Mouse (Mus musculus) left cerebral cortex, postnatal 4 days (tissue): Measurements from ENCODE around the gene Nudcd3. TPM values are rescaled to one million over a fixed set of nuclear protein-coding genes. Genes with fewer than 3 reads are reported as not detected.

Source experiments
- DNase-seq: peaks from one replicate; pipeline ENCODE4 v3.0.0-alpha.2; 2022
- intact Hi-C: fragments of 180-260 bp; cut with DNase I; formaldehyde crosslinking; loops from one replicate; pipeline ENCODE4 v1.15.1; 2025
- total RNA-seq, 2 experiments: library from RNA; stranded (reverse); gene quantifications; 2 replicates each; pipeline ENCODE4 v1.2.3; 2021

Nudcd3 gene
- total RNA-seq, 2 experiments from 2014 or later = 109 to 117 TPM

GRCm38 (mm10) chr11:6179194-6179593, 21.0 kb downstream of the Nudcd3 start:
- no peak for DNase-seq
- intact Hi-C loops = no loop called here

GRCm38 (mm10) chr11:6178673-6179166, 21.5 kb downstream of the Nudcd3 start:
- no peak for DNase-seq
- intact Hi-C loops = no loop called here

GRCm38 (mm10) chr11:6177781-6178420, 22.3 kb downstream of the Nudcd3 start:
- intact Hi-C loops = no loop called here

GRCm38 (mm10) chr11:6175506-6175905, 24.7 kb downstream of the Nudcd3 start:
- no peak for DNase-seq
- intact Hi-C loops = no loop called here

More at GRCm38 (mm10) chr11:6177781-6178420, 22.3 kb downstream of the Nudcd3 start:
- peak; percentile 40 for DNase-seq

GRCm38 (mm10) chr11:6174719-6175118, 25.5 kb downstream of the Nudcd3 start:
- intact Hi-C loops = no loop called here
- no peak for DNase-seq

GRCm38 (mm10) chr11:6169041-6169663, 31.1 kb downstream of the Nudcd3 start:
- DNase-seq = no peak
- intact Hi-C loops = no loop called here

GRCm38 (mm10) chr11:6166351-6166750, 33.9 kb downstream of the Nudcd3 start:
- intact Hi-C loops = no loop called here

GRCm38 (mm10) chr11:6165391-6166081, 34.7 kb downstream of the Nudcd3 start:
- intact Hi-C loops = no loop called here
- no peak for DNase-seq

More at GRCm38 (mm10) chr11:6166351-6166750, 33.9 kb downstream of the Nudcd3 start:
- peak; percentile 64 for DNase-seq

- intact Hi-C loops = no loop called here
- no peak for DNase-seq
Measured at GRCm38 (mm10) chr11:6164781-6165180, 35.4 kb downstream of the Nudcd3 start.

GRCm38 (mm10) chr11:6163706-6164105, 36.5 kb downstream of the Nudcd3 start:
- intact Hi-C loops = no loop called here
- no peak for DNase-seq

- intact Hi-C loops = no loop called here
- no peak for DNase-seq
Measured at GRCm38 (mm10) chr11:6163062-6163461, 37.2 kb downstream of the Nudcd3 start.

- no peak for DNase-seq
- intact Hi-C loops = no loop called here
Measured at GRCm38 (mm10) chr11:6161549-6161948, 38.7 kb downstream of the Nudcd3 start.

GRCm38 (mm10) chr11:6160663-6161271, 39.4 kb downstream of the Nudcd3 start:
- intact Hi-C loops = no loop called here
- DNase-seq = no peak

- intact Hi-C loops = no loop called here
- DNase-seq = no peak
Measured at GRCm38 (mm10) chr11:6159704-6160275, 40.4 kb downstream of the Nudcd3 start.

- intact Hi-C loops = no loop called here
- DNase-seq = no peak
Measured at GRCm38 (mm10) chr11:6158515-6158914, 41.7 kb downstream of the Nudcd3 start.

- peak; percentile 35 for DNase-seq
- intact Hi-C loops = no loop called here
Measured at GRCm38 (mm10) chr11:6157119-6157518, 43.1 kb downstream of the Nudcd3 start.

GRCm38 (mm10) chr11:6156651-6157050, 43.6 kb downstream of the Nudcd3 start:
- intact Hi-C loops = no loop called here
- peak; percentile 53 for DNase-seq

- intact Hi-C loops = no loop called here
- no peak for DNase-seq
Measured at GRCm38 (mm10) chr11:6154211-6154701, 46.0 kb downstream of the Nudcd3 start.

GRCm38 (mm10) chr11:6152864-6153263, 47.4 kb downstream of the Nudcd3 start:
- intact Hi-C loops = no loop called here
- DNase-seq = no peak

GRCm38 (mm10) chr11:6138233-6138950, 61.8 kb downstream of the Nudcd3 start:
- no peak for DNase-seq
- intact Hi-C loops = no loop called here
